ENCODE assay signal across 8 mouse cellular contexts in genomic region chr6:28135001-28135401, GRCm38 (mm10). TPM values are rescaled to one million over a fixed set of nuclear protein-coding genes. Genes with fewer than 3 reads are reported as not detected.
A peak's percentile ranks its signal among the peaks of the same experiment; 100 is the strongest.
DNase-seq lines count a peak whose midpoint lies in the region; ATAC-seq and TF ChIP-seq lines count a peak whose summit lies in the region.

Grm8 (minus strand) TSS chr6:28135178.

- H3K27me3 ChIP-seq in forebrain, postnatal 0 days (ENCODE audit: insufficient read depth, low read length) = 0 out of 2 replicates have a peak, but pooled peaks cover 8% of the 10 kb centered on the region
- peaks cover 48% of the 10 kb centered on the region for H3K27me3 ChIP-seq in intestine, postnatal 0 days (replicated peaks; ENCODE audit: control insufficient read depth, insufficient read depth, low read length)
- H3K27me3 ChIP-seq in lung, postnatal 0 days (replicated peaks; ENCODE audit: insufficient read depth, low read length) = peaks cover 25% of the 10 kb centered on the region

- no peaks in the 10 kb centered on the region for H3K4me1 ChIP-seq in bone marrow, adult 2 months (ENCODE audit: control insufficient read depth, insufficient read depth, low read length)
- no peaks in the 10 kb centered on the region for H3K4me1 ChIP-seq in forebrain, postnatal 0 days (ENCODE audit: insufficient read depth)
- 0 out of 2 replicates have a peak, but pooled peaks cover 5% of the 10 kb centered on the region for H3K4me1 ChIP-seq in intestine, postnatal 0 days (replicated peaks; ENCODE audit: control insufficient read depth, insufficient read depth, low read length)
- no peaks in the 10 kb centered on the region for H3K4me1 ChIP-seq in lung, postnatal 0 days (ENCODE audit: insufficient read depth, low read depth, low read length)

- peak within 1 kb of the TSS; percentile 43 for H3K9ac ChIP-seq in forebrain, postnatal 0 days
- H3K9ac ChIP-seq in intestine, postnatal 0 days (ENCODE audit: low read depth, low read length) = no peak within 1 kb of the TSS
- no peak within 1 kb of the TSS for H3K9ac ChIP-seq in lung, postnatal 0 days (replicated peaks; ENCODE audit: low read depth)

- peak within 1 kb of the TSS; percentile 99 for H3K4me2 ChIP-seq in forebrain, postnatal 0 days (ENCODE audit: low read depth)
- H3K4me2 ChIP-seq in intestine, postnatal 0 days (replicated peaks; ENCODE audit: low read depth) = peak within 1 kb of the TSS; percentile 90
- H3K4me2 ChIP-seq in lung, postnatal 0 days (replicated peaks; ENCODE audit: low read depth, low read length) = peak within 1 kb of the TSS; percentile 80

- TF ChIP-seq CTCF in left cerebral cortex, adult 2 months (IDR thresholded peaks at IDR 0.05) = no peak
- TF ChIP-seq CTCF in bone marrow, adult 2 months (IDR thresholded peaks at IDR 0.05; ENCODE audit: control insufficient read depth, insufficient read depth, low read length) = no peak
- TF ChIP-seq CTCF in forebrain, postnatal 0 days (IDR thresholded peaks at IDR 0.05; ENCODE audit: low read depth) = no peak
- TF ChIP-seq CTCF in intestine, postnatal 0 days (IDR thresholded peaks at IDR 0.05; ENCODE audit: low read depth) = no peak
- TF ChIP-seq CTCF in lung, postnatal 0 days (IDR thresholded peaks at IDR 0.05) = no peak

- H3K4me3 ChIP-seq in left cerebral cortex, adult 2 months = peak within 1 kb of the TSS; percentile 60
- H3K4me3 ChIP-seq in bone marrow, adult 2 months (replicated peaks; ENCODE audit: control insufficient read depth, low read depth, low read length) = peak within 1 kb of the TSS; percentile 66
- H3K4me3 ChIP-seq in forebrain, postnatal 0 days (ENCODE audit: low read depth, low read length) = peak within 1 kb of the TSS; percentile 59
- peak within 1 kb of the TSS; percentile 49 for H3K4me3 ChIP-seq in intestine, postnatal 0 days (ENCODE audit: low read depth, low read length)
- peak within 1 kb of the TSS; percentile 37 for H3K4me3 ChIP-seq in lung, postnatal 0 days (ENCODE audit: low read depth, low read length)

- ATAC-seq in forebrain, postnatal 0 days = peak; percentile 19; the same call in 1 of the 2 replicates
- no peak for ATAC-seq in intestine, postnatal 0 days
- 0 out of 2 replicates have a peak, but pooled peaks have one; percentile 9 for ATAC-seq in lung, postnatal 0 days

- TF ChIP-seq POLR2A in bone marrow, adult 2 months (IDR thresholded peaks at IDR 0.05; ENCODE audit: borderline replicate concordance, control insufficient read depth, low read depth, low read length) = no peak

- DNase-seq in left cerebral cortex, adult 2 months (ENCODE audit: extremely low spot score in 1 of 2, low spot score in 2 of 2) = peak; percentile 30 to 43
- DNase-seq in left cerebral cortex, adult 9 months (ENCODE audit: low spot score in 2 of 2) = no peak
- no peak for DNase-seq in forebrain, postnatal 0 days
- DNase-seq in lung, postnatal 0 days (ENCODE audit: low spot score) = no peak
- peak; percentile 57 for DNase-seq in right cerebral cortex, postnatal 25 days
- no peak for DNase-seq in gastrocnemius, adult 8-10 months (ENCODE audit: low spot score in 2 of 2)

- intact Hi-C loops in left cerebral cortex, adult 2 months (cut with DNase I) = loop anchor here (2.0 to 5.0 kb wide), 3 partner anchors 42 to 248 kb away; no protein-coding TSS in a partner anchor

- H3K9me3 ChIP-seq in forebrain, postnatal 0 days (ENCODE audit: low read length) = no peaks in the 10 kb centered on the region
- no peaks in the 10 kb centered on the region for H3K9me3 ChIP-seq in intestine, postnatal 0 days (ENCODE audit: control insufficient read depth)
- H3K9me3 ChIP-seq in lung, postnatal 0 days (ENCODE audit: low read length) = no peaks in the 10 kb centered on the region

- WGBS in bone marrow, adult 2 months = under 1% methylated on average over 42 of the region's 42 CpGs
- under 1% methylated on average over 42 of the region's 42 CpGs for WGBS in forebrain, postnatal 0 days
- WGBS in intestine, postnatal 0 days = under 1% methylated on average over 42 of the region's 42 CpGs
- under 1% methylated on average over 42 of the region's 42 CpGs for WGBS in lung, postnatal 0 days

- no peaks in the 10 kb centered on the region for H3K36me3 ChIP-seq in forebrain, postnatal 0 days (ENCODE audit: insufficient read depth)
- no peaks in the 10 kb centered on the region for H3K36me3 ChIP-seq in intestine, postnatal 0 days (ENCODE audit: control insufficient read depth, insufficient read depth)
- no peaks in the 10 kb centered on the region for H3K36me3 ChIP-seq in lung, postnatal 0 days (ENCODE audit: insufficient read depth, low read length)

- TF ChIP-seq EP300 in lung, postnatal 0 days (IDR thresholded peaks at IDR 0.05) = no peak

- peak within 1 kb of the TSS; percentile 72 for H3K27ac ChIP-seq in left cerebral cortex, adult 2 months
- no peak within 1 kb of the TSS for H3K27ac ChIP-seq in bone marrow, adult 2 months (ENCODE audit: control insufficient read depth, insufficient read depth, low read depth, low read length, poor library complexity)
- no peak within 1 kb of the TSS for H3K27ac ChIP-seq in forebrain, postnatal 0 days (ENCODE audit: low read depth, low read length)
- H3K27ac ChIP-seq in intestine, postnatal 0 days (ENCODE audit: low read depth, low read length) = no peak within 1 kb of the TSS; the same call in 1 of the 2 replicates
- no peak within 1 kb of the TSS for H3K27ac ChIP-seq in lung, postnatal 0 days (ENCODE audit: low read length)

RNA-seq across cellular contexts. Expression of gene Grm8, which starts in this region (rescaled TPM):
- total RNA-seq in left cerebral cortex, adult 2 months (2021) = 10 to 100 TPM; 22.9 to 27.3 TPM
- polyA plus RNA-seq in bone marrow, adult 2 months (2011; ENCODE audit: insufficient read depth, insufficient read length, low replicate concordance, missing spikeins) = 0.80 TPM in 1 of 2 replicates, not detected in the other
- 9.8 and 11.4 TPM in 2 replicates for total RNA-seq in forebrain, postnatal 0 days (2014; rRNA removed)
- polyA plus RNA-seq in forebrain, postnatal 0 days (2015; fragmentation: Nextera tagmentation; extraction: Ambion mirVana) = 3.5 and 8.0 TPM in 2 replicates
- polyA plus RNA-seq in intestine, postnatal 0 days (2015; fragmentation: Nextera tagmentation; extraction: Ambion mirVana) = 1.1 and 1.3 TPM in 2 replicates
- not detected in 2 replicates for polyA plus RNA-seq in lung, postnatal 0 days (2015; fragmentation: Nextera tagmentation; extraction: Ambion mirVana)
- total RNA-seq in gastrocnemius, adult 8-10 months (2022) = under 1 TPM; 0.08 to 0.47 (median 0.19) TPM

Comparison
In these comparisons a context has a peak if more than half of its experiments do, and no peak if none do; other contexts are left out.
1. DNase-seq: peak in left cerebral cortex, adult 2 months (2 of 2) and right cerebral cortex, postnatal 25 days (single experiment); none in left cerebral cortex, adult 9 months (0 of 2), forebrain, postnatal 0 days (single experiment), lung, postnatal 0 days (single experiment) and gastrocnemius, adult 8-10 months (0 of 2).
2. Peak in ATAC-seq, H3K4me3 ChIP-seq and H3K4me2 ChIP-seq in lung, postnatal 0 days; RNA of the gene not detected or under 1 TPM.
3. Peak in every context shown above with its lines, with median percentiles within 50 percentile points of each other: H3K4me3 ChIP-seq and H3K4me2 ChIP-seq.